Mouse (Mus musculus) intestine, embryonic 14.5 days (tissue): ENCODE measurements around the gene Kcna10. TPM values are rescaled to one million over a fixed set of nuclear protein-coding genes. Genes with fewer than 3 reads are reported as not detected.

ENCODE experiments used
- ATAC-seq: fragments of 200-750 bp; cut with Nextera tagmentation; replicated peaks from 2 replicates; pipeline ENCODE4 v1.8.0; 2017; ENCODE audit warnings: low read depth, moderate number of reproducible peaks, moderate TSS enrichment, moderate library complexity; ENCODE audit not compliant: low FRiP score, low TSS enrichment
- DNase-seq: peaks from one replicate; pipeline ENCODE4 v3.0.0-alpha.2; 2018; ENCODE audit warnings: low spot score
- H3K27ac ChIP-seq: fragments of 300-500 bp; sonication (generic); 2 replicates; pipeline ENCODE4 v1.5.1; 2014; ENCODE audit warnings: low read depth, mild to moderate bottlenecking, control low read depth
- H3K27me3 ChIP-seq: fragments of 300-500 bp; sonication (generic); replicated peaks from 2 replicates; pipeline ENCODE4 v1.6.1; 2014; ENCODE audit warnings: low read length, control low read depth; ENCODE audit not compliant: control insufficient read depth, insufficient read depth
- H3K36me3 ChIP-seq: fragments of 300-500 bp; sonication (generic); 2 replicates; pipeline ENCODE4 v1.6.1; 2014; ENCODE audit warnings: low read length, control low read depth; ENCODE audit not compliant: control insufficient read depth, insufficient read depth
- H3K4me1 ChIP-seq: fragments of 300-500 bp; sonication (generic); replicated peaks from 2 replicates; pipeline ENCODE4 v1.6.1; 2014; ENCODE audit warnings: low read length, control low read depth, mixed read lengths; ENCODE audit not compliant: control insufficient read depth, insufficient read depth
- H3K4me2 ChIP-seq: fragments of 300-500 bp; sonication (generic); 2 replicates; pipeline ENCODE4 v1.6.1; 2014; ENCODE audit warnings: low read length
- H3K4me3 ChIP-seq: fragments of 300-500 bp; sonication (generic); 2 replicates; pipeline ENCODE4 v1.5.1; 2014; ENCODE audit warnings: low read depth, low read length, control low read depth, mixed read lengths
- H3K9ac ChIP-seq: fragments of 300-500 bp; sonication (generic); 2 replicates; pipeline ENCODE4 v1.6.1; 2014; ENCODE audit warnings: mild to moderate bottlenecking, low read length
- H3K9me3 ChIP-seq: fragments of 300-500 bp; sonication (generic); 2 replicates; pipeline ENCODE4 v1.6.1; 2016; ENCODE audit warnings: low read length, control low read depth; ENCODE audit not compliant: control insufficient read depth
- WGBS: fragments of 180-500 bp; shearing (Covaris S2); extraction: QIAGEN DNeasy Blood & Tissue Kit; methylation state at CpG from one replicate; pipeline ENCODE4 v1.1.7; 2014; 5-methylcytosine and 5-hydroxymethylcytosine counted together
- polyA plus RNA-seq: library from polyadenylated mRNA; unstranded; fragments of >200 nt; fragmentation: Nextera tagmentation; extraction: Ambion mirVana; gene quantifications from 2 replicates; pipeline ENCODE4 v1.2.1, GENCODE M21; 2014

Gene Kcna10
- polyA plus RNA-seq, 1 experiment from 2014 or later, result not detected

- H3K36me3 ChIP-seq, result no peaks in the 10 kb centered on the region
- ATAC-seq (no peak), DNase-seq (no peak)
- no peak overlapping the region for H3K9ac ChIP-seq
- H3K4me2 ChIP-seq, result no peak overlapping the region
- H3K27ac ChIP-seq, result no peak overlapping the region
- H3K9me3 ChIP-seq, result no peaks in the 10 kb centered on the region
- no peaks in the 10 kb centered on the region for H3K27me3 ChIP-seq
- H3K4me3 ChIP-seq, result no peak overlapping the region
- no peaks in the 10 kb centered on the region for H3K4me1 ChIP-seq
- WGBS, result 85% methylated on average over 3 of the region's 3 CpGs
Measured at GRCm38 (mm10) chr3:107183178-107183577, 322 bp downstream of the Kcna10 start.

- no peaks in the 10 kb centered on the region for H3K27me3 ChIP-seq
- ATAC-seq (no peak), DNase-seq (no peak)
- no peaks in the 10 kb centered on the region for H3K4me1 ChIP-seq
- no peak overlapping the region for H3K4me2 ChIP-seq
- WGBS, result 69% methylated on average over 3 of the region's 3 CpGs
- H3K27ac ChIP-seq, result no peak overlapping the region
- no peaks in the 10 kb centered on the region for H3K36me3 ChIP-seq
- no peak overlapping the region for H3K4me3 ChIP-seq
- H3K9me3 ChIP-seq, result no peaks in the 10 kb centered on the region
- no peak overlapping the region for H3K9ac ChIP-seq
Measured at GRCm38 (mm10) chr3:107185597-107185996, 2.7 kb downstream of the Kcna10 start.

DNA sequence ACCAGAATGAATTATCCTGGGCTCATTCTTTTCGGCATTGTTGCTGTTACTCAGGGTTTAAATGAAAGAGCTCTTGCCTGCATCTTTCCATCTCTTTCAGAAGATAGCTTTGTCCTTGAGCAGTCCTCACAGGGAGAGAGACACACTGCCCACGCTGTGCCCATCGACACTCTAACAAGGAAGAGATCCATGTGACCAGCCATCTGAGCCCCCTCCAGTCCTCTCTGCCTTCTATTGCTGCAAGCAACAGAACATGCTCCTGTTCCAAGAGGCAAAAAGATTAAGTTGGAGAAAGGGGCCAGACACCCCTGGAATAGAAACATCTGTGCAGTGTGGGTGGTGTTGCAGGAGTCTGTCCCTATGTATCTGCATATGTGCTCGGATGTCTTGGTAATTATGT lies 4.2 kb downstream of the Kcna10 start:
- no peak overlapping the region for H3K4me2 ChIP-seq

DNA sequence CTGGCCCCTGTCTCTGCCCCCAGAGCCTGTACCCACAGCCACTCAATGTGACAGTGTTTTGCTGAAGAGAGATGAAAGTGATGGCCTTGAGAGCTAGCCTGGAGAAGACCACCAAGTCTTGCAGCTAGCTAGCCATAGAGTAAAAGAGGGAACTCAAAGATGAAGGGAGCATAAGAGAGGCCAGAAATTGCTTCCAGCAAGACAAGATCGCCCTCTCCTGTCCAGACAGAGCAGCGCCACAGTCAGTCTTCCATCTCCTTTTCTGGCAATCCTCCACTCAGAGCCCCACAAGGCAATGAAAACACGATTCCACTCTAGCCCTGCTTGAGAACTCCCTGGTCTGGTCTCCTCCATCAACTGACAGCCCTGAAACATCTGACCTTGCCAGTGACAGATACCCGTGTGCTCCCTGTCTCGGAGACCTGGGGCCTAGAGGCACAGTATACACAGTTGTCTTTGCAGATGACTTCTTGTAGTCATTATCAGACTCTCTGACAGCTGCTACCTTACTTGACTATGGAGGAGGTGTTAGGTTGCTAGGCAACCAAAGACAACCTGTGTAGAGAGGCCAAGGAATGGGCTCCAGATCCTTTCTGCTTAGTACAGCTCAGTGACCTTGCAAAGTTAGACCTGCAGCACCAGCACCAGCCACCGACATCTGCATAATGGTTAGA lies 5.5 kb downstream of the Kcna10 start:
- H3K4me3 ChIP-seq, result no peak overlapping the region
- H3K27ac ChIP-seq, result no peak overlapping the region
- 0 out of 2 replicates have a peak, but pooled peaks cover 5% of the 10 kb centered on the region for H3K27me3 ChIP-seq
- H3K4me1 ChIP-seq, result no peaks in the 10 kb centered on the region
- DNase-seq (no peak), ATAC-seq (no peak)
- H3K36me3 ChIP-seq, result no peaks in the 10 kb centered on the region
- no peaks in the 10 kb centered on the region for H3K9me3 ChIP-seq
- no peak overlapping the region for H3K4me2 ChIP-seq
- WGBS, result 35% methylated on average over 6 of the region's 6 CpGs
- H3K9ac ChIP-seq, result no peak overlapping the region

More for the DNA sequence above, 4.2 kb downstream of the Kcna10 start:
- Histone ChIP-seq H3K27ac (no peak overlapping the region), H3K27me3 (no peaks in the 10 kb centered on the region), H3K9me3 (no peaks in the 10 kb centered on the region), H3K36me3 (no peaks in the 10 kb centered on the region), H3K4me3 (no peak overlapping the region), H3K9ac (no peak overlapping the region), H3K4me1 (no peaks in the 10 kb centered on the region)
- DNase-seq (no peak), ATAC-seq (no peak)
- 88% methylated on average over 4 of the region's 4 CpGs for WGBS

- 32% methylated on average over 9 of the region's 9 CpGs for WGBS
- no peaks in the 10 kb centered on the region for H3K4me1 ChIP-seq
- no peaks in the 10 kb centered on the region for H3K27me3 ChIP-seq
- no peak overlapping the region for H3K9ac ChIP-seq
- ATAC-seq (no peak), DNase-seq (no peak)
- H3K27ac ChIP-seq, result no peak overlapping the region
- H3K9me3 ChIP-seq, result no peaks in the 10 kb centered on the region
- no peak overlapping the region for H3K4me3 ChIP-seq
- H3K36me3 ChIP-seq, result no peaks in the 10 kb centered on the region
- no peak overlapping the region for H3K4me2 ChIP-seq
Measured at GRCm38 (mm10) chr3:107201310-107202180, 18.7 kb downstream of the Kcna10 start.

- no peak overlapping the region for H3K4me2 ChIP-seq
- H3K4me1 ChIP-seq, result no peaks in the 10 kb centered on the region
- no peak overlapping the region for H3K27ac ChIP-seq
- 81% methylated on average over 3 of the region's 3 CpGs for WGBS
- H3K36me3 ChIP-seq, result no peaks in the 10 kb centered on the region
- H3K27me3 ChIP-seq, result no peaks in the 10 kb centered on the region
- no peak overlapping the region for H3K9ac ChIP-seq
- no peak for ATAC-seq
- DNase-seq, result no peak
- H3K4me3 ChIP-seq, result no peak overlapping the region
- no peaks in the 10 kb centered on the region for H3K9me3 ChIP-seq
Measured at GRCm38 (mm10) chr3:107204413-107204812, 21.6 kb downstream of the Kcna10 start.

DNA sequence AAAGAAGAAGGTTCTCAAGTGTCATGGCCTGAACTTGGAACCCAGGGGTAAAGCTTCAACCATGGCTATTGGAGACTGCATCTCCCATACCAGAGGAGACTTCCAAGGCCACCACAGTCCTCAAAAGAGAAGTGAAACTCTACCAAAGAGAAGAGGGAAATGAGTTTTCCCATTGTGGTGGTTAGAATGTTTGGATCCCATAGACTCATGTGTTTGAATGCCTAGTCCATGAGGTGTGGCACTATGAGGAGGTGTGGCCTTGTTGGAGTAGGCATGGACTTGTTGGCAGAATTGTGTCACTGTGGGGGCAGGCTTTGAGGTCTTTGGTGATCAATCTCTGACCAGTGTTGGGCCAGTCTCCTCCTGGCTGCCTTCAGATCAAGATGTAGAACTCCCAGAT lies 22.3 kb downstream of the Kcna10 start:
- DNase-seq (no peak), ATAC-seq (no peak)
- Histone ChIP-seq H3K9ac (no peak overlapping the region), H3K4me3 (no peak overlapping the region), H3K4me2 (no peak overlapping the region), H3K27ac (no peak overlapping the region), H3K36me3 (no peaks in the 10 kb centered on the region), H3K9me3 (no peaks in the 10 kb centered on the region), H3K27me3 (no peaks in the 10 kb centered on the region), H3K4me1 (no peaks in the 10 kb centered on the region)

- DNase-seq (peak; percentile 86), ATAC-seq (no peak)
- no peaks in the 10 kb centered on the region for H3K9me3 ChIP-seq
- H3K36me3 ChIP-seq, result no peaks in the 10 kb centered on the region
- H3K27ac ChIP-seq, result no peak overlapping the region
- no peaks in the 10 kb centered on the region for H3K27me3 ChIP-seq
- no peaks in the 10 kb centered on the region for H3K4me1 ChIP-seq
- no peak overlapping the region for H3K4me2 ChIP-seq
- WGBS, result 7% methylated on average over 4 of the region's 4 CpGs
- no peak overlapping the region for H3K9ac ChIP-seq
- no peak overlapping the region for H3K4me3 ChIP-seq
Measured at GRCm38 (mm10) chr3:107205994-107206393, 23.1 kb downstream of the Kcna10 start.
